Mouse (Mus musculus) cerebellum, postnatal 14 days (tissue): ENCODE data around the gene Gm11077.

Source experiments
- DNase-seq, 2 experiments: peaks; one replicate each; pipeline ENCODE4 v3.0.0; 2021; ENCODE audit warnings: mixed read lengths in 2 of 2

Gm11077 gene

DNA sequence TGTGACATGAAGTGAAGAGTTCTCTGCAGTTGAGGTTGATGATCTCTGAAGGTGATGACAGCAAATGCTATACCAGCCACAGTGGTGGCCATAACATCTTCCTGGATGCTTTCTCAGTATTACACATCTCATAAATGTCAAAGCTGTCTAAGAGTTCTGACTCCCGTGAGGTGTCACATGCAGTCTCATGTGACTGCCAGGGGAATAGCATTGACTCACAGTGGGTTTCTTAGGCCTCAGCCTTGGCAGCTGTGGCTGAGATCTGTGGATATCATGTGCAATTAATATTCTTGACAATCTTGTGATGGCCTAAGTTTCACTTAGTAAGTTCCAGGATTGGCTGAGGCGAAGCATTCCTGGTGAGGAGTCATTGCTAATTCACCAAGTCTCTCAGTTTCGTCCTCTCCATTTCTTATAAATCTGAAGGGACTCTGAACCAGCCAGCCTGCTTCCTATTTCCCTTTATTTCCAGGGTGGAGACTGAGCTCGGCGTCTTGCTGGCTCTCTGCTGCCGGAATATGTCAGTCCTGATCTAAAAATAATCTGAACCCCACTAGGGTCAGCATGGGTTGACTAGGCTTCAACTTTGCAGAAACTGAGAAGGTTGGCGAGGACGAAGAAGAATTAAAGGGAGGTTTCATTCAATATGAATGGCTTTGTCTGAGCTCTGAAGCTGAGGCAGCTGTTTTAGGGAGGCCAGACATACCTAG lies 21.4 kb downstream of the Gm11077 start:
- no peak for DNase-seq

DNA sequence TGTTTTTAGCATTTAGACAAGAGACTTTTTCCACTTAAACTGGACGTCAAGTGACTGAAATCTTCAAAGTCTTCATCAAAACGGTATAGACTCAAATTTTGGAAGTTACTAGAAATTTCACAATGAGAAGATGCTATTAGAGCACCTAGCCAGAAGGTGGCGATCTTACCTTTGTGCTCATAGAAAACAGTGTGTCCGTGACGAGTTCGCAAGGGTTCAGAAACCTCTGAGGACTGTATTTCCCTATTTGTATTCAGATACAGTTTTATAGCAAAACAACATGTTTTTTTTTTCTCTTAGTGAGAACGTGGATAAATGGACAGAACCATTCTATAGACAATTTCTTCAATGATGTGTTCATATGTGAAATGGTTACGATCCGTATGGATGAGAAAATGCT lies 37.3 kb downstream of the Gm11077 start:
- peak; percentile 72 to 73 for DNase-seq

GRCm38 (mm10) chr6:140767237-140767636 lies 38.2 kb downstream of the Gm11077 start:
- no peak for DNase-seq

DNA sequence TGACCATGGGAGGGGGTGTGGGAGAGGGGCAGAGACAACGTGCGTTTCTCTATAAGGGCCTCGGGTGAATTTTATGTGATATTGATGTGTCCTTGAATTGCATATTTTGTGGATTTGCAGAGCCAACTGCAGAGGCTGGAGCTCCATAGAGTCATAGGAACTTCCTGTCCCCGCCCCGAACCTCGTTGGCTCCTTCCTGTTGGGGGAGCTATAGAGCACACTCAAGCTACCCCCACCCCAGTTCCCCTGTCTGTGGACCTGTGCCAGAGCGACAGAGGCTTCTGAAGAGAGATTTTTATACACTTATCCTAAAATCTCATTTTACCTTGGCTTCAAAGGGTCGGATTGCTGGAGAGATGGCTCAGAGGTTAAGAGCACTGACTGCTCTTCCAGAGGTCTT lies 39.1 kb downstream of the Gm11077 start:
- peak in 1 of 2 experiments; percentile 22 for DNase-seq

- peak in 1 of 2 experiments; percentile 5 for DNase-seq
Measured at GRCm38 (mm10) chr6:140768859-140769640, 40.0 kb downstream of the Gm11077 start.

GRCm38 (mm10) chr6:140776274-140776673 lies 47.2 kb downstream of the Gm11077 start:
- no peak for DNase-seq

GRCm38 (mm10) chr6:140782524-140782923 lies 53.4 kb downstream of the Gm11077 start:
- no peak for DNase-seq

- no peak for DNase-seq
Measured at GRCm38 (mm10) chr6:140786058-140786457, 57.0 kb downstream of the Gm11077 start.

DNA sequence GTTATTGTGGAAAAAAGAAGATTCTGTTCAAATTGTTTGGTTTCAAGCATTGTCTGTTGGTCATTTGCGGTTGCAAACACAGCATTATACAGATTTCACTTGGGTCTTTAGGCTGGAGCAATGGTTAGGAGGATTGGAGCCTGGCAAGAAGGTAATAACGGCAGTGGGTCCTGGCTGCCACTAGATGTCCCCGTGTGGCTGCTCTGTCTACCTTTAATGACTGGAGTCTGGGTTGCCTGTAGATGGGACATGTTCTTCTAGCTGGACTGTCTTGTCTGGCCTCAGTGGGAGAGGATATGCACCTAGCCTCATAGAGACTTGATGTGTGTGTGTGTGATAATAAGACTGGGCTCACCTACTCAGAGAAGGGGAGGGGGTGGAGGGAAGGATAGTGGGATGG lies 60.8 kb downstream of the Gm11077 start:
- DNase-seq, result peak; percentile 30 to 53

- no peak for DNase-seq
Measured at GRCm38 (mm10) chr6:140793676-140794262, 64.7 kb downstream of the Gm11077 start.

- DNase-seq, result peak in 1 of 2 experiments; percentile 15
Measured at GRCm38 (mm10) chr6:140798841-140799240, 69.8 kb downstream of the Gm11077 start.

GRCm38 (mm10) chr6:140799435-140800040 lies 70.5 kb downstream of the Gm11077 start:
- DNase-seq, result peak; percentile 69 to 71

- DNase-seq, result no peak
Measured at GRCm38 (mm10) chr6:140800587-140800986, 71.5 kb downstream of the Gm11077 start.
